Mouse (Mus musculus): ENCODE data around the gene Tulp2.
A peak's percentile ranks its signal among the peaks of the same experiment; 100 is the strongest.
"Not testable (repeated sequence)": the region's sequence is repeated elsewhere in the genome, so short reads cannot be mapped to it uniquely, and the experiment has no call there.

The Tulp2 gene

GRCm38 (mm10) chr7:45524841-45525621 lies 43.4 kb downstream of the Tulp2 start:
- TF ChIP-seq CTCF (conservative IDR thresholded peaks at IDR 0.05; ENCODE audit: low read length) (no peak), POU5F1 (IDR thresholded peaks at IDR 0.05; ENCODE audit: borderline replicate concordance, low read length) (no peak), NANOG (IDR thresholded peaks at IDR 0.05; ENCODE audit: borderline replicate concordance, low read length) (no peak)
- no peaks in the 10 kb centered on the region for H3K27me3 ChIP-seq (ENCODE audit: insufficient read depth, low read length)
- H3K4me1 ChIP-seq (replicated peaks; ENCODE audit: low read depth, low read length), result peaks cover 70% of the 10 kb centered on the region
- peaks cover 29% of the 10 kb centered on the region for H3K36me3 ChIP-seq (ENCODE audit: insufficient read depth, low read length)
- peak overlapping the region; percentile 96 for H3K4me3 ChIP-seq (replicated peaks; ENCODE audit: low read length)
- no peaks in the 10 kb centered on the region for H3K9me3 ChIP-seq (ENCODE audit: low read length)

GRCm38 (mm10) chr7:45525809-45526473 lies 44.3 kb downstream of the Tulp2 start, which contains the start of the genes Ppp1r15a and Plekha4:
Gene Ppp1r15a (minus strand): TSS chr7:45526268.
Gene Plekha4 (plus strand): TSS chr7:45526330.
- Histone ChIP-seq H3K27me3 (ENCODE audit: insufficient read depth, low read length) (no peaks in the 10 kb centered on the region), H3K9me3 (ENCODE audit: low read length) (no peaks in the 10 kb centered on the region), H3K4me3 (replicated peaks; ENCODE audit: low read length) (peak within 1 kb of the TSS; percentile 96), H3K36me3 (ENCODE audit: insufficient read depth, low read length) (peaks cover 29% of the 10 kb centered on the region), H3K4me1 (replicated peaks; ENCODE audit: low read depth, low read length) (peaks cover 74% of the 10 kb centered on the region)
- TF ChIP-seq POU5F1 (IDR thresholded peaks at IDR 0.05; ENCODE audit: borderline replicate concordance, low read length), result no peak
- TF ChIP-seq NANOG (IDR thresholded peaks at IDR 0.05; ENCODE audit: borderline replicate concordance, low read length), result no peak
- TF ChIP-seq CTCF (conservative IDR thresholded peaks at IDR 0.05; ENCODE audit: low read length), result no peak

- Histone ChIP-seq H3K9me3 (ENCODE audit: low read length) (no peaks in the 10 kb centered on the region), H3K4me1 (replicated peaks; ENCODE audit: low read depth, low read length) (peaks cover 77% of the 10 kb centered on the region), H3K4me3 (replicated peaks; ENCODE audit: low read length) (peak overlapping the region; percentile 96), H3K27me3 (ENCODE audit: insufficient read depth, low read length) (no peaks in the 10 kb centered on the region), H3K36me3 (ENCODE audit: insufficient read depth, low read length) (peaks cover 29% of the 10 kb centered on the region)
- TF ChIP-seq NANOG (IDR thresholded peaks at IDR 0.05; ENCODE audit: borderline replicate concordance, low read length) (no peak), CTCF (conservative IDR thresholded peaks at IDR 0.05; ENCODE audit: low read length) (no peak), POU5F1 (IDR thresholded peaks at IDR 0.05; ENCODE audit: borderline replicate concordance, low read length) (no peak)
These were observed 44.9 kb downstream of the Tulp2 start for GRCm38 (mm10) chr7:45526474-45527120.

GRCm38 (mm10) chr7:45527169-45527568 lies 45.5 kb downstream of the Tulp2 start:
- Histone ChIP-seq H3K4me1 (replicated peaks; ENCODE audit: low read depth, low read length) (peaks cover 80% of the 10 kb centered on the region), H3K36me3 (ENCODE audit: insufficient read depth, low read length) (peaks cover 29% of the 10 kb centered on the region)
- H3K4me3 ChIP-seq (replicated peaks; ENCODE audit: low read length); H3K27me3 ChIP-seq (ENCODE audit: insufficient read depth, low read length); H3K9me3 ChIP-seq (ENCODE audit: low read length): not testable (repeated sequence)

GRCm38 (mm10) chr7:45529461-45529860 lies 47.8 kb downstream of the Tulp2 start:
- Histone ChIP-seq H3K4me1 (replicated peaks; ENCODE audit: low read depth, low read length) (peaks cover 67% of the 10 kb centered on the region), H3K9me3 (ENCODE audit: low read length) (no peaks in the 10 kb centered on the region), H3K27me3 (ENCODE audit: insufficient read depth, low read length) (no peaks in the 10 kb centered on the region), H3K36me3 (ENCODE audit: insufficient read depth, low read length) (peaks cover 8% of the 10 kb centered on the region), H3K4me3 (replicated peaks; ENCODE audit: low read length) (peak overlapping the region; percentile 35; the same call in 1 of the 2 replicates)
- no peak for TF ChIP-seq NANOG (IDR thresholded peaks at IDR 0.05; ENCODE audit: borderline replicate concordance, low read length)
- no peak for TF ChIP-seq CTCF (conservative IDR thresholded peaks at IDR 0.05; ENCODE audit: low read length)
- no peak for TF ChIP-seq POU5F1 (IDR thresholded peaks at IDR 0.05; ENCODE audit: borderline replicate concordance, low read length)

- Histone ChIP-seq H3K36me3 (ENCODE audit: insufficient read depth, low read length) (no peaks in the 10 kb centered on the region), H3K27me3 (ENCODE audit: insufficient read depth, low read length) (no peaks in the 10 kb centered on the region), H3K4me3 (replicated peaks; ENCODE audit: low read length) (no peak overlapping the region), H3K4me1 (replicated peaks; ENCODE audit: low read depth, low read length) (peaks cover 65% of the 10 kb centered on the region), H3K9me3 (ENCODE audit: low read length) (no peaks in the 10 kb centered on the region)
- TF ChIP-seq POU5F1 (IDR thresholded peaks at IDR 0.05; ENCODE audit: borderline replicate concordance, low read length) (no peak), NANOG (IDR thresholded peaks at IDR 0.05; ENCODE audit: borderline replicate concordance, low read length) (no peak), CTCF (conservative IDR thresholded peaks at IDR 0.05; ENCODE audit: low read length) (no peak)
These were observed 49.0 kb downstream of the Tulp2 start for GRCm38 (mm10) chr7:45530643-45531042.

GRCm38 (mm10) chr7:45535676-45536075 lies 54.0 kb downstream of the Tulp2 start:
- no peak overlapping the region for H3K4me3 ChIP-seq (replicated peaks; ENCODE audit: low read length)
- TF ChIP-seq CTCF (conservative IDR thresholded peaks at IDR 0.05; ENCODE audit: low read length), result no peak
- no peak for TF ChIP-seq NANOG (IDR thresholded peaks at IDR 0.05; ENCODE audit: borderline replicate concordance, low read length)
- no peak for TF ChIP-seq POU5F1 (IDR thresholded peaks at IDR 0.05; ENCODE audit: borderline replicate concordance, low read length)
- H3K4me1 ChIP-seq (replicated peaks; ENCODE audit: low read depth, low read length), result peaks cover 53% of the 10 kb centered on the region
- no peaks in the 10 kb centered on the region for H3K36me3 ChIP-seq (ENCODE audit: insufficient read depth, low read length)
- H3K9me3 ChIP-seq (ENCODE audit: low read length), result no peaks in the 10 kb centered on the region
- H3K27me3 ChIP-seq (ENCODE audit: insufficient read depth, low read length), result no peaks in the 10 kb centered on the region

- Histone ChIP-seq H3K27me3 (ENCODE audit: insufficient read depth, low read length) (no peaks in the 10 kb centered on the region), H3K4me3 (replicated peaks; ENCODE audit: low read length) (peak overlapping the region; percentile 82), H3K9me3 (ENCODE audit: low read length) (no peaks in the 10 kb centered on the region), H3K36me3 (ENCODE audit: insufficient read depth, low read length) (no peaks in the 10 kb centered on the region), H3K4me1 (replicated peaks; ENCODE audit: low read depth, low read length) (peaks cover 42% of the 10 kb centered on the region)
- TF ChIP-seq CTCF (conservative IDR thresholded peaks at IDR 0.05; ENCODE audit: low read length) (no peak), NANOG (IDR thresholded peaks at IDR 0.05; ENCODE audit: borderline replicate concordance, low read length) (no peak), POU5F1 (IDR thresholded peaks at IDR 0.05; ENCODE audit: borderline replicate concordance, low read length) (no peak)
These were observed 55.9 kb downstream of the Tulp2 start for GRCm38 (mm10) chr7:45537602-45538001.

Data from E14TG2a.4 (cell line).